28 mouse cellular contexts compared by ENCODE assay signal in the genomic region with DNA sequence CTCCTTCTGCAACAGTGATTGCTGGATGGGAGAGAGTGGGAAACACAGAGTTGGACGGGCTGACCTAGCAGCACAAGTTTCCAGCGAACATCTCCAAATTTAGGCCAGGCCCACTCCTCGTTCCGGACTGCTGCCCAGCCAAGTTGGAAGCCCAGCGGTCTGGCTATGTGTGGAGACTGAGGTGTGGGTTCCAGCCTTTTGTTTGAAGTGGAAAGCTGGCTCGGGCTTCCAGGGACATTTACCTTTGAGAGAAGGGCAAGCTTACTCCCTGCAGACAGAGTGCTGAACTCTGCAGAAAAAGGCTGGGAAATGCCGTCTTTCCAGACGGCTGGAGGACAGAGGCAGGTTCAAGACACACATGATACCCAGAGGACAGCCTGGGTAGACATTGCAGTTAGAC. TPM values are rescaled to one million over a fixed set of nuclear protein-coding genes. Genes with fewer than 3 reads are reported as not detected.
A peak's percentile ranks its signal among the peaks of the same experiment; 100 is the strongest.
DNase-seq lines count a peak whose midpoint lies in the region; ATAC-seq and TF ChIP-seq lines count a peak whose summit lies in the region.
"Had no signal": no experiment of that assay in that cellular context is flagged by ENCODE, and none has a peak within 500 bp of the region (broad histone marks: within the 10 kb centered on the region; RNA-seq: fewer than 3 reads in every experiment).

No protein-coding gene starts in this region.

- peak overlapping the region; percentile 19; the same call in 1 of the 2 replicates for H3K27ac ChIP-seq in kidney, adult 2 months (ENCODE audit: insufficient read depth, low read depth, low read length)
- H3K27ac ChIP-seq in kidney, embryonic 16.5 days (ENCODE audit: low read length): no peak overlapping the region
- H3K27ac ChIP-seq: embryonic facial prominence, embryonic 12.5 days; embryonic facial prominence, embryonic 15.5 days; heart, embryonic 15.5 days; hindbrain, embryonic 10.5 days; hindbrain, embryonic 13.5 days had no signal

- no peaks in the 10 kb centered on the region for H3K36me3 ChIP-seq in kidney, adult 2 months (ENCODE audit: control insufficient read depth, insufficient read depth, low read length)
- H3K36me3 ChIP-seq in kidney, embryonic 16.5 days (ENCODE audit: insufficient read depth, low read length): no peaks in the 10 kb centered on the region
- peaks cover 20% of the 10 kb centered on the region; the same call in 1 of the 2 replicates for H3K36me3 ChIP-seq in E14TG2a.4 (ENCODE audit: insufficient read depth, low read length)
- H3K36me3 ChIP-seq: embryonic facial prominence, embryonic 12.5 days; G1E; heart, embryonic 12.5 days; heart, embryonic 15.5 days had no signal

- peak; percentile 20 for DNase-seq in gastrocnemius, adult 18-20 months (ENCODE audit: low spot score)
- DNase-seq in gastrocnemius, postnatal 10 days: no peak
- DNase-seq in kidney, adult 2 months: peak; percentile 74
- DNase-seq in kidney, postnatal 14 days: peak; percentile 15
- DNase-seq in kidney, postnatal 10 days: no peak
- DNase-seq in adrenal gland, postnatal 14 days: no peak
- DNase-seq: adrenal gland, postnatal 10 days; cerebellum, adult 11 months; cerebellum, adult 2 months; cerebellum, adult 9-11 months; cerebellum, postnatal 25 days; forebrain, postnatal 0 days; heart, adult 18-20 months; heart, postnatal 10 days; heart, postnatal 36 days had no signal

- no peak overlapping the region for H3K9ac ChIP-seq in kidney, embryonic 16.5 days (replicated peaks; ENCODE audit: low read length)
- H3K9ac ChIP-seq: embryonic facial prominence, embryonic 12.5 days; embryonic facial prominence, embryonic 15.5 days; forebrain, postnatal 0 days; heart, embryonic 12.5 days; heart, embryonic 15.5 days; hindbrain, embryonic 13.5 days had no signal

- H3K9me3 ChIP-seq in kidney, embryonic 16.5 days (ENCODE audit: low read length): no peaks in the 10 kb centered on the region
- H3K9me3 ChIP-seq in E14TG2a.4 (ENCODE audit: low read length): no peaks in the 10 kb centered on the region
- H3K9me3 ChIP-seq: embryonic facial prominence, embryonic 12.5 days; embryonic facial prominence, embryonic 15.5 days; G1E; heart, embryonic 12.5 days; heart, embryonic 15.5 days; hindbrain, embryonic 10.5 days; hindbrain, embryonic 13.5 days had no signal

- H3K4me2 ChIP-seq in kidney, embryonic 16.5 days (replicated peaks; ENCODE audit: low read depth, low read length): no peak overlapping the region
- H3K4me2 ChIP-seq: embryonic facial prominence, embryonic 12.5 days; embryonic facial prominence, embryonic 15.5 days; heart, embryonic 12.5 days; heart, embryonic 15.5 days; hindbrain, embryonic 13.5 days had no signal

- ATAC-seq in kidney, embryonic 16.5 days (ENCODE audit: low FRiP score, low TSS enrichment): no peak
- ATAC-seq: forebrain, embryonic 14.5 days; forebrain, postnatal 0 days; hindbrain, embryonic 16.5 days; Patski had no signal

- H3K4me1 ChIP-seq in kidney, adult 2 months (ENCODE audit: control insufficient read depth, insufficient read depth, low read length): peaks cover 11% of the 10 kb centered on the region; the same call in 1 of the 2 replicates
- H3K4me1 ChIP-seq in kidney, embryonic 16.5 days (ENCODE audit: insufficient read depth, low read length): peaks cover 13% of the 10 kb centered on the region
- peaks cover 63% of the 10 kb centered on the region for H3K4me1 ChIP-seq in E14TG2a.4 (replicated peaks; ENCODE audit: low read depth, low read length)
- H3K4me1 ChIP-seq: heart, embryonic 12.5 days had no signal

- no peak for TF ChIP-seq CTCF in kidney, adult 2 months (conservative IDR thresholded peaks at IDR 0.05; ENCODE audit: insufficient read depth, insufficient read length, low read depth, low read length)
- no peak for TF ChIP-seq CTCF in E14TG2a.4 (conservative IDR thresholded peaks at IDR 0.05; ENCODE audit: low read length)

- H3K4me3 ChIP-seq in kidney, adult 2 months (ENCODE audit: insufficient read depth, low read depth, low read length): no peak overlapping the region
- no peak overlapping the region for H3K4me3 ChIP-seq in kidney, embryonic 16.5 days (ENCODE audit: low read length)
- peak overlapping the region; percentile 54; the same call in 1 of the 2 replicates for H3K4me3 ChIP-seq in E14TG2a.4 (replicated peaks; ENCODE audit: low read length)
- H3K4me3 ChIP-seq: embryonic facial prominence, embryonic 12.5 days; embryonic facial prominence, embryonic 15.5 days; heart, embryonic 12.5 days; heart, embryonic 15.5 days; hindbrain, embryonic 10.5 days; hindbrain, embryonic 13.5 days had no signal

- TF ChIP-seq POLR2A in kidney, adult 2 months (IDR thresholded peaks at IDR 0.05; ENCODE audit: low read depth, low read length): no peak

- H3K27me3 ChIP-seq in kidney, adult 2 months (replicated peaks; ENCODE audit: control insufficient read depth, insufficient read depth, low read length): no peaks in the 10 kb centered on the region
- no peaks in the 10 kb centered on the region; the same call in 1 of the 2 replicates for H3K27me3 ChIP-seq in kidney, embryonic 16.5 days (ENCODE audit: insufficient read depth, low read length)
- H3K27me3 ChIP-seq in E14TG2a.4 (ENCODE audit: insufficient read depth, low read length): peaks cover 48% of the 10 kb centered on the region
- H3K27me3 ChIP-seq: embryonic facial prominence, embryonic 12.5 days; Patski had no signal

- WGBS in kidney, adult 2 months: 38% methylated on average over 8 of the region's 8 CpGs
- 56% methylated on average over 8 of the region's 8 CpGs for WGBS in kidney, embryonic 16.5 days

RNA-seq across cellular contexts. Expression of a gene that starts 27.6 kb away (rescaled TPM):
- 1 to 10 TPM; 1.0 to 1.1 TPM for total RNA-seq in gastrocnemius, adult 18-20 months (2021)
- 1 to 10 TPM; 7.3 to 9.3 TPM for total RNA-seq in gastrocnemius, postnatal 10 days (2021)
- 0.50 and 0.52 TPM in 2 replicates for polyA plus RNA-seq in kidney, adult 2 months (2012; rRNA removed)
- 1.7 and 2.1 TPM in 2 replicates for polyA plus RNA-seq in kidney, embryonic 16.5 days (2015; fragmentation: Nextera tagmentation; extraction: Ambion mirVana)
- 2.1 TPM in 2 replicates for total RNA-seq in adrenal gland, postnatal 14 days (2021)
- total RNA-seq: common myeloid progenitor, adult 5-6 weeks; G1E had no signal
- polyA plus RNA-seq: G1E had no signal

RNA-seq across cellular contexts. Expression of a gene that starts 43.5 kb away (rescaled TPM):
- total RNA-seq in gastrocnemius, adult 18-20 months (2021): 100 to 1,000 TPM; 118 to 128 TPM
- 100 to 1,000 TPM; 197 to 218 TPM for total RNA-seq in gastrocnemius, postnatal 10 days (2021)
- polyA plus RNA-seq in kidney, adult 2 months (2012; rRNA removed): 77.9 and 98.2 TPM in 2 replicates
- polyA plus RNA-seq in kidney, embryonic 16.5 days (2015; fragmentation: Nextera tagmentation; extraction: Ambion mirVana): 999 and 1,010 TPM in 2 replicates
- total RNA-seq in adrenal gland, postnatal 14 days (2021): 351 and 422 TPM in 2 replicates

Comparison
In these comparisons a context has a peak if more than half of its experiments do, and no peak if none do; other contexts are left out.
1. DNase-seq: peak in gastrocnemius, adult 18-20 months (single experiment), kidney, adult 2 months (single experiment) and kidney, postnatal 14 days (single experiment); none in gastrocnemius, postnatal 10 days (single experiment), kidney, postnatal 10 days (single experiment) and adrenal gland, postnatal 14 days (single experiment).